In the genomic region with DNA sequence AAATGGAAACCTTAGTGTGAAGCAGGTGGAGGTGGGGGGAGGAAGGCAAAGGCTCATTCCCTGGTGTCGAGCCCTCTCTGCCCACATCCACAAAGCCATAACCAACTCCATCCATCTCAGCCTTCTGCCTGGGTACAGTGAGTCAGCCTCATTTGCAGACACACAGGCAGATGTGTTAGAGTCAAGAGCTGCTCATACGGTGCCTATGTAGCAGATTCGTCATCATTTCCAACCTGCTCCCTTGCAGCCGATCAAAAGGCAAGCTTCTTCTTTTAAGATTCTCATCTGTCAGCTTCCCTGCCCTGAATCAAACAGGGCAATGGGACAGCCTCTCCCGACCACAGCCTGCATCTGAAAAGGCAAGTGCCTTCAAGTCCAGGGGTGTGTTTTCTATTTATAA, we compare ENCODE assay signal across 29 mouse cellular contexts.
A peak's percentile ranks its signal among the peaks of the same experiment; 100 is the strongest.
DNase-seq lines count a peak whose midpoint lies in the region; ATAC-seq lines count a peak whose summit lies in the region.
"Had no signal": no experiment of that assay in that cellular context is flagged by ENCODE, and none has a peak within 500 bp of the region (broad histone marks: within the 10 kb centered on the region; RNA-seq: fewer than 3 reads in every experiment).

No protein-coding gene starts in this region.

- H3K9me3 ChIP-seq in embryonic facial prominence, embryonic 12.5 days, result no peaks in the 10 kb centered on the region
- peaks cover 3% of the 10 kb centered on the region; the same call in 1 of the 2 replicates for H3K9me3 ChIP-seq in embryonic facial prominence, embryonic 10.5 days
- H3K9me3 ChIP-seq in megakaryocyte, embryonic 14.5 days, result peaks cover 21% of the 10 kb centered on the region
- no peaks in the 10 kb centered on the region for H3K9me3 ChIP-seq in embryonic facial prominence, embryonic 15.5 days (replicated peaks)
- H3K9me3 ChIP-seq: forebrain, embryonic 15.5 days; intestine, embryonic 15.5 days; liver, embryonic 15.5 days; midbrain, embryonic 12.5 days; neural tube, embryonic 12.5 days had no signal

- no peak overlapping the region for H3K9ac ChIP-seq in embryonic facial prominence, embryonic 12.5 days
- no peak overlapping the region for H3K9ac ChIP-seq in embryonic facial prominence, embryonic 15.5 days
- H3K9ac ChIP-seq: forebrain, embryonic 15.5 days; hindbrain, embryonic 12.5 days; intestine, embryonic 15.5 days; liver, embryonic 15.5 days; lung, embryonic 14.5 days; midbrain, embryonic 12.5 days; neural tube, embryonic 12.5 days had no signal

- 0 out of 2 replicates have a peak, but pooled peaks cover 6% of the 10 kb centered on the region for H3K4me1 ChIP-seq in embryonic facial prominence, embryonic 12.5 days
- 0 out of 2 replicates have a peak, but pooled peaks cover 5% of the 10 kb centered on the region for H3K4me1 ChIP-seq in embryonic facial prominence, embryonic 10.5 days
- no peaks in the 10 kb centered on the region for H3K4me1 ChIP-seq in megakaryocyte, embryonic 14.5 days
- H3K4me1 ChIP-seq in embryonic facial prominence, embryonic 15.5 days, result peaks cover 11% of the 10 kb centered on the region; the same call in 1 of the 2 replicates
- H3K4me1 ChIP-seq: intestine, embryonic 15.5 days; liver, embryonic 15.5 days; neural tube, embryonic 12.5 days had no signal

- H3K36me3 ChIP-seq in embryonic facial prominence, embryonic 12.5 days, result no peaks in the 10 kb centered on the region
- no peaks in the 10 kb centered on the region for H3K36me3 ChIP-seq in embryonic facial prominence, embryonic 10.5 days (replicated peaks)
- no peaks in the 10 kb centered on the region for H3K36me3 ChIP-seq in megakaryocyte, embryonic 14.5 days (replicated peaks; ENCODE audit: low read length)
- no peaks in the 10 kb centered on the region for H3K36me3 ChIP-seq in embryonic facial prominence, embryonic 15.5 days
- H3K36me3 ChIP-seq: forebrain, embryonic 15.5 days; hindbrain, embryonic 12.5 days; intestine, embryonic 15.5 days; liver, embryonic 15.5 days; neural tube, embryonic 12.5 days had no signal

- H3K27me3 ChIP-seq in embryonic facial prominence, embryonic 12.5 days, result no peaks in the 10 kb centered on the region
- H3K27me3 ChIP-seq in embryonic facial prominence, embryonic 10.5 days (replicated peaks; ENCODE audit: low read depth, poor library complexity, severe bottlenecking), result no peaks in the 10 kb centered on the region
- no peaks in the 10 kb centered on the region for H3K27me3 ChIP-seq in megakaryocyte, embryonic 14.5 days (replicated peaks)
- H3K27me3 ChIP-seq in embryonic facial prominence, embryonic 15.5 days, result no peaks in the 10 kb centered on the region
- H3K27me3 ChIP-seq: CH12.LX; forebrain, embryonic 15.5 days; hindbrain, embryonic 12.5 days; intestine, embryonic 15.5 days; liver, embryonic 15.5 days; midbrain, embryonic 12.5 days; neural tube, embryonic 12.5 days had no signal

- no peak for ATAC-seq in embryonic facial prominence, embryonic 12.5 days (ENCODE audit: insufficient number of reproducible peaks, insufficient read depth, low FRiP score, low TSS enrichment)
- ATAC-seq in megakaryocyte, adult 5-6 weeks (ENCODE audit: poor library complexity, severe bottlenecking), result no peak
- ATAC-seq in embryonic facial prominence, embryonic 15.5 days (ENCODE audit: insufficient number of reproducible peaks, low FRiP score, low TSS enrichment, low read depth), result no peak; the same call in 1 of the 2 replicates
- ATAC-seq: activated CD4-positive, CD25-positive, alpha-beta regulatory T cell, adult 4 months; forebrain, embryonic 15.5 days; hindbrain, postnatal 0 days; intestine, embryonic 15.5 days had no signal

- H3K4me2 ChIP-seq in embryonic facial prominence, embryonic 12.5 days (replicated peaks), result no peak overlapping the region
- no peak overlapping the region for H3K4me2 ChIP-seq in embryonic facial prominence, embryonic 15.5 days (replicated peaks)
- H3K4me2 ChIP-seq: forebrain, embryonic 15.5 days; hindbrain, embryonic 12.5 days; intestine, embryonic 15.5 days; liver, embryonic 15.5 days; lung, embryonic 14.5 days; midbrain, embryonic 12.5 days; neural tube, embryonic 12.5 days had no signal

- no peak overlapping the region for H3K4me3 ChIP-seq in embryonic facial prominence, embryonic 12.5 days
- H3K4me3 ChIP-seq in embryonic facial prominence, embryonic 10.5 days, result no peak overlapping the region
- H3K4me3 ChIP-seq in megakaryocyte, embryonic 14.5 days (replicated peaks), result peak overlapping the region; percentile 66
- no peak overlapping the region for H3K4me3 ChIP-seq in embryonic facial prominence, embryonic 15.5 days (replicated peaks)
- H3K4me3 ChIP-seq: forebrain, embryonic 15.5 days; hindbrain, embryonic 12.5 days; intestine, embryonic 15.5 days; liver, embryonic 15.5 days; midbrain, embryonic 12.5 days; myocyte; neural tube, embryonic 12.5 days had no signal

- H3K27ac ChIP-seq in embryonic facial prominence, embryonic 12.5 days, result 0 out of 2 replicates have a peak overlapping the region, but pooled peaks have one; percentile 37
- no peak overlapping the region for H3K27ac ChIP-seq in embryonic facial prominence, embryonic 10.5 days (replicated peaks)
- 0 out of 2 replicates have a peak overlapping the region, but pooled peaks have one; percentile 28 for H3K27ac ChIP-seq in embryonic facial prominence, embryonic 15.5 days (replicated peaks)
- H3K27ac ChIP-seq: forebrain, embryonic 15.5 days; hindbrain, embryonic 12.5 days; hindbrain, postnatal 0 days; intestine, embryonic 15.5 days; liver, embryonic 15.5 days; midbrain, embryonic 12.5 days; neural tube, embryonic 12.5 days had no signal

- 72% methylated on average over 5 of the region's 5 CpGs for WGBS in embryonic facial prominence, embryonic 12.5 days
- 76% methylated on average over 5 of the region's 5 CpGs for WGBS in embryonic facial prominence, embryonic 10.5 days
- 44% methylated on average over 5 of the region's 5 CpGs for WGBS in embryonic facial prominence, embryonic 15.5 days

- DNase-seq in embryonic facial prominence, embryonic 10.5 days (ENCODE audit: low spot score), result no peak
- peak; percentile 14 for DNase-seq in right cerebral cortex, adult 18-20 months
- no peak for DNase-seq in right cerebral cortex, postnatal 14 days
- DNase-seq in spleen, adult 18-20 months, result no peak
- DNase-seq: adrenal gland, adult 2 months; cerebellum, adult 11-12 months; cerebellum, adult 9-11 months; embryo, embryonic 11 days; kidney, adult 2 months; kidney, postnatal 36 days; left cerebral cortex, postnatal 4 days; lung, postnatal 14 days; right cerebral cortex, postnatal 4 days; thymus, postnatal 25 days had no signal
